Mouse (Mus musculus) intestine, embryonic 15.5 days (tissue): Measurements from ENCODE around the gene Rgs3. TPM values are rescaled to one million over a fixed set of nuclear protein-coding genes. Genes with fewer than 3 reads are reported as not detected.
A peak's percentile ranks its signal among the peaks of the same experiment; 100 is the strongest.

Source experiments
- ATAC-seq: fragments of 200-750 bp; cut with Nextera tagmentation; 2 replicates; pipeline ENCODE4 v1.8.0; 2017; ENCODE audit warnings: moderate TSS enrichment, moderate library complexity
- H3K27ac ChIP-seq: fragments of 300-500 bp; sonication (generic); 2 replicates; pipeline ENCODE4 v1.5.1; 2015; ENCODE audit warnings: mild to moderate bottlenecking, inconsistent platforms
- H3K27me3 ChIP-seq: fragments of 300-500 bp; sonication (generic); replicated peaks from 2 replicates; pipeline ENCODE4 v1.6.1; 2015; ENCODE audit warnings: inconsistent platforms
- H3K36me3 ChIP-seq: fragments of 300-500 bp; sonication (generic); 2 replicates; pipeline ENCODE4 v1.6.1; 2015; ENCODE audit warnings: inconsistent platforms
- H3K4me1 ChIP-seq: fragments of 300-500 bp; sonication (generic); replicated peaks from 2 replicates; pipeline ENCODE4 v1.6.1; 2015; ENCODE audit warnings: inconsistent platforms
- H3K4me2 ChIP-seq: fragments of 300-500 bp; sonication (generic); replicated peaks from 2 replicates; pipeline ENCODE4 v1.6.1; 2015; ENCODE audit warnings: mild to moderate bottlenecking, inconsistent platforms
- H3K4me3 ChIP-seq: fragments of 300-500 bp; sonication (generic); replicated peaks from 2 replicates; pipeline ENCODE4 v1.5.1; 2015; ENCODE audit warnings: inconsistent platforms
- H3K9ac ChIP-seq: fragments of 300-500 bp; sonication (generic); 2 replicates; pipeline ENCODE4 v1.6.1; 2015; ENCODE audit warnings: inconsistent platforms
- H3K9me3 ChIP-seq: fragments of 300-500 bp; sonication (generic); 2 replicates; pipeline ENCODE4 v1.6.1; 2016; ENCODE audit warnings: inconsistent platforms
- WGBS: fragments of 180-500 bp; shearing (Covaris S2); methylation state at CpG from one replicate; pipeline ENCODE4 v1.1.7; 2015; 5-methylcytosine and 5-hydroxymethylcytosine counted together
- polyA plus RNA-seq: library from polyadenylated mRNA; unstranded; fragments of >200 nt; fragmentation: Nextera tagmentation; extraction: Ambion mirVana; gene quantifications from 2 replicates; pipeline ENCODE4 v1.2.1, GENCODE M21; 2015

Gene Rgs3
- polyA plus RNA-seq, 1 experiment from 2014 or later = 46.3 TPM

GRCm38 (mm10) chr4:62636047-62636446 lies 76.4 kb downstream of the Rgs3 start:
- H3K4me2 ChIP-seq = no peak overlapping the region
- ATAC-seq = no peak
- H3K9ac ChIP-seq = no peak overlapping the region
- 81% methylated on average over 6 of the region's 6 CpGs for whole genome bisulfite sequencing
- no peaks in the 10 kb centered on the region for H3K27me3 ChIP-seq
- H3K4me1 ChIP-seq = peaks cover 44% of the 10 kb centered on the region
- H3K27ac ChIP-seq = no peak overlapping the region
- no peaks in the 10 kb centered on the region for H3K36me3 ChIP-seq
- no peaks in the 10 kb centered on the region for H3K9me3 ChIP-seq
- H3K4me3 ChIP-seq = no peak overlapping the region

- H3K4me1 ChIP-seq = peaks cover 47% of the 10 kb centered on the region
- 62% methylated on average over 4 of the region's 4 CpGs for WGBS
- peak; percentile 66 for ATAC-seq
- H3K9ac ChIP-seq = no peak overlapping the region
- peak overlapping the region; percentile 52 for H3K27ac ChIP-seq
- H3K4me3 ChIP-seq = no peak overlapping the region
- no peaks in the 10 kb centered on the region for H3K36me3 ChIP-seq
- H3K9me3 ChIP-seq = no peaks in the 10 kb centered on the region
- no peak overlapping the region for H3K4me2 ChIP-seq
- no peaks in the 10 kb centered on the region for H3K27me3 ChIP-seq
Measured at GRCm38 (mm10) chr4:62637856-62638604, 78.4 kb downstream of the Rgs3 start.

GRCm38 (mm10) chr4:62640496-62641229 lies 81.0 kb downstream of the Rgs3 start:
- H3K36me3 ChIP-seq = no peaks in the 10 kb centered on the region
- H3K4me3 ChIP-seq = no peak overlapping the region
- no peak overlapping the region for H3K9ac ChIP-seq
- 52% methylated on average over 15 of the region's 15 CpGs for WGBS
- ATAC-seq = peak; percentile 27; the same call in 1 of the 2 replicates
- H3K4me1 ChIP-seq = peaks cover 31% of the 10 kb centered on the region
- peak overlapping the region; percentile 56; the same call in 1 of the 2 replicates for H3K27ac ChIP-seq
- H3K27me3 ChIP-seq = no peaks in the 10 kb centered on the region
- H3K9me3 ChIP-seq = no peaks in the 10 kb centered on the region
- H3K4me2 ChIP-seq = 0 out of 2 replicates have a peak overlapping the region, but pooled peaks have one; percentile 18

- Histone ChIP-seq H3K4me3 (no peak overlapping the region), H3K9ac (no peak overlapping the region), H3K27me3 (no peaks in the 10 kb centered on the region), H3K27ac (peak overlapping the region; percentile 56; the same call in 1 of the 2 replicates), H3K36me3 (no peaks in the 10 kb centered on the region), H3K4me1 (peaks cover 29% of the 10 kb centered on the region), H3K9me3 (no peaks in the 10 kb centered on the region), H3K4me2 (no peak overlapping the region)
- 30% methylated on average over 11 of the region's 11 CpGs for WGBS
- ATAC-seq = no peak
Measured at GRCm38 (mm10) chr4:62641230-62641589, 81.6 kb downstream of the Rgs3 start.

GRCm38 (mm10) chr4:62641656-62642055 lies 82.0 kb downstream of the Rgs3 start:
- Histone ChIP-seq H3K4me2 (no peak overlapping the region), H3K27me3 (no peaks in the 10 kb centered on the region), H3K9me3 (no peaks in the 10 kb centered on the region), H3K27ac (peak overlapping the region; percentile 56; the same call in 1 of the 2 replicates), H3K4me3 (no peak overlapping the region), H3K36me3 (no peaks in the 10 kb centered on the region), H3K9ac (no peak overlapping the region), H3K4me1 (peaks cover 27% of the 10 kb centered on the region)
- WGBS = 62% methylated on average over 3 of the region's 3 CpGs
- ATAC-seq = no peak

GRCm38 (mm10) chr4:62643401-62643800 lies 83.8 kb downstream of the Rgs3 start:
- no peak overlapping the region for H3K4me2 ChIP-seq
- ATAC-seq = no peak
- no peaks in the 10 kb centered on the region for H3K27me3 ChIP-seq
- H3K36me3 ChIP-seq = no peaks in the 10 kb centered on the region
- H3K9ac ChIP-seq = no peak overlapping the region
- H3K27ac ChIP-seq = 0 out of 2 replicates have a peak overlapping the region, but pooled peaks have one; percentile 17
- H3K4me1 ChIP-seq = peaks cover 23% of the 10 kb centered on the region
- no peaks in the 10 kb centered on the region for H3K9me3 ChIP-seq
- no peak overlapping the region for H3K4me3 ChIP-seq
- WGBS = 74% methylated on average over 8 of the region's 8 CpGs

- H3K9me3 ChIP-seq = no peaks in the 10 kb centered on the region
- 65% methylated on average over 11 of the region's 11 CpGs for WGBS
- no peak for ATAC-seq
Measured at GRCm38 (mm10) chr4:62644031-62644793, 84.6 kb downstream of the Rgs3 start.

GRCm38 (mm10) chr4:62646556-62647248 lies 87.1 kb downstream of the Rgs3 start:
- ATAC-seq = 0 out of 2 replicates have a peak, but pooled peaks have one; percentile 9
- H3K36me3 ChIP-seq = no peaks in the 10 kb centered on the region
- no peak overlapping the region for H3K9ac ChIP-seq
- H3K9me3 ChIP-seq = no peaks in the 10 kb centered on the region
- no peak overlapping the region for H3K4me2 ChIP-seq
- 57% methylated on average over 9 of the region's 9 CpGs for WGBS
- no peak overlapping the region for H3K27ac ChIP-seq
- H3K4me1 ChIP-seq = peaks cover 11% of the 10 kb centered on the region
- H3K27me3 ChIP-seq = no peaks in the 10 kb centered on the region
- H3K4me3 ChIP-seq = no peak overlapping the region

More at GRCm38 (mm10) chr4:62644031-62644793, 84.6 kb downstream of the Rgs3 start:
- H3K4me3 ChIP-seq = no peak overlapping the region
- H3K4me1 ChIP-seq = peaks cover 23% of the 10 kb centered on the region
- H3K27ac ChIP-seq = 0 out of 2 replicates have a peak overlapping the region, but pooled peaks have one; percentile 17
- no peak overlapping the region for H3K4me2 ChIP-seq
- H3K9ac ChIP-seq = no peak overlapping the region
- H3K36me3 ChIP-seq = no peaks in the 10 kb centered on the region
- no peaks in the 10 kb centered on the region for H3K27me3 ChIP-seq

- Histone ChIP-seq H3K27ac (no peak overlapping the region), H3K36me3 (no peaks in the 10 kb centered on the region), H3K4me1 (peaks cover 10% of the 10 kb centered on the region), H3K9me3 (no peaks in the 10 kb centered on the region), H3K27me3 (no peaks in the 10 kb centered on the region), H3K9ac (no peak overlapping the region), H3K4me2 (no peak overlapping the region), H3K4me3 (no peak overlapping the region)
- WGBS = 89% methylated on average over 3 of the region's 3 CpGs
- ATAC-seq = no peak
Measured at GRCm38 (mm10) chr4:62648848-62649247, 89.2 kb downstream of the Rgs3 start.

GRCm38 (mm10) chr4:62649536-62650230 lies 90.0 kb downstream of the Rgs3 start:
- Histone ChIP-seq H3K27ac (no peak overlapping the region), H3K36me3 (no peaks in the 10 kb centered on the region), H3K27me3 (no peaks in the 10 kb centered on the region), H3K4me3 (no peak overlapping the region), H3K4me2 (no peak overlapping the region), H3K4me1 (peaks cover 10% of the 10 kb centered on the region), H3K9ac (no peak overlapping the region), H3K9me3 (no peaks in the 10 kb centered on the region)
- 70% methylated on average over 8 of the region's 8 CpGs for WGBS
- no peak for ATAC-seq

DNA sequence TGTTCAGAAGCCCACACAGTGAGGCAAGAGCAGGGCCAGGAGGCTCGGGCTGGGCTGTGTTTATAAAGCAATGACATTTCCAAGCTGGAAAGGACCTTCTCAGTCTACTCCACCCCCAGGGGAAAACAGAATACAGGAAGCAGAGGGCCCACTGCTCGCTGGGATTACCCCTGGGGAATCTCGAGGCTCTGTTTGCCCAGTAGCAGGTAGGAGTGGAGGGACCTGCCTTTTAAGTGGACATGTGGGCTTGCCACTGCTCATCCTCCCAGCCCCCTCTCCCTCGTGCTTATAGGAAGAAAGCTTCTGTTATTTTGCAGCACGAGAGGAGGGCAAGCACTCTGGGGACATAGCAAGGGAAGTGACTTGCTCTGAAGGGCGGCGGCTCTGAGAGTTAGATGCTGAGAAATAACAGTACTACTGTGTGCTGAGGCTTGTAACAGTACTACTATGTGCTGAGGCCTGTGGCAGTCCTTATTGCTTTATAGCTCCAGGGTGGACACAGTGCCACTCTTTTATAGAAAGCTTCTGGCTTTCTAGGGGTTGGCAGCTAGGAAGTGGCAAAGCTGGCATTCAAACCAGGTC lies 91.6 kb downstream of the Rgs3 start:
- no peaks in the 10 kb centered on the region for H3K9me3 ChIP-seq
- H3K27me3 ChIP-seq = no peaks in the 10 kb centered on the region
- WGBS = 41% methylated on average over 7 of the region's 7 CpGs
- peaks cover 10% of the 10 kb centered on the region for H3K4me1 ChIP-seq
- no peak overlapping the region for H3K27ac ChIP-seq
- no peaks in the 10 kb centered on the region for H3K36me3 ChIP-seq
- H3K4me3 ChIP-seq = no peak overlapping the region
- no peak overlapping the region for H3K9ac ChIP-seq
- no peak overlapping the region for H3K4me2 ChIP-seq
- ATAC-seq = peak; percentile 55
